Mouse (Mus musculus) activated CD4-positive, CD25-positive, alpha-beta regulatory T cell, adult 4 months (primary cell): ENCODE data around the gene Naf1. TPM values are rescaled to one million over a fixed set of nuclear protein-coding genes. Genes with fewer than 3 reads are reported as not detected.
A peak's percentile ranks its signal among the peaks of the same experiment; 100 is the strongest.

Experiments
- ATAC-seq: one replicate; pipeline ENCODE4 v1.8.0; 2017
- polyA plus RNA-seq, 2 experiments: library from polyadenylated mRNA; unstranded; fragments of 100-300 nt; shearing (Covaris generic); gene quantifications; one replicate each; pipeline ENCODE4 v1.2.1; 2017

Gene Naf1
- 1 to 10 TPM; 1.1 to 1.5 TPM for polyA plus RNA-seq

GRCm38 (mm10) chr8:66860023-66860422 is at the start of gene Naf1:
TSS of gene Naf1 (plus strand) at chr8:66860217.
- peak; percentile 97 for ATAC-seq

- peak; percentile 6 for ATAC-seq
Measured at GRCm38 (mm10) chr8:66860921-66861588, 1.0 kb downstream of the Naf1 start.

- peak; percentile 5 for ATAC-seq
Measured at GRCm38 (mm10) chr8:66861589-66862500, 1.8 kb downstream of the Naf1 start.

GRCm38 (mm10) chr8:66863761-66864160 is 3.7 kb downstream of the Naf1 start:
- ATAC-seq = no peak

- no peak for ATAC-seq
Measured at GRCm38 (mm10) chr8:66865120-66865519, 5.1 kb downstream of the Naf1 start.

GRCm38 (mm10) chr8:66867679-66868078 is 7.7 kb downstream of the Naf1 start:
- no peak for ATAC-seq

- no peak for ATAC-seq
Measured at GRCm38 (mm10) chr8:66869211-66869932, 9.4 kb downstream of the Naf1 start.

- ATAC-seq = no peak
Measured at GRCm38 (mm10) chr8:66883866-66884265, 23.8 kb downstream of the Naf1 start.

GRCm38 (mm10) chr8:66891879-66892278 is 31.9 kb downstream of the Naf1 start:
- ATAC-seq = no peak

GRCm38 (mm10) chr8:66905000-66905399 is 45.0 kb downstream of the Naf1 start:
- no peak for ATAC-seq

GRCm38 (mm10) chr8:66905557-66905956 is 45.5 kb downstream of the Naf1 start:
- no peak for ATAC-seq

- no peak for ATAC-seq
Measured at GRCm38 (mm10) chr8:66906116-66906515, 46.1 kb downstream of the Naf1 start.

- no peak for ATAC-seq
Measured at GRCm38 (mm10) chr8:66910684-66911083, 50.7 kb downstream of the Naf1 start.

GRCm38 (mm10) chr8:66913616-66914536 is 53.9 kb downstream of the Naf1 start:
- peak; percentile 78 for ATAC-seq

- no peak for ATAC-seq
Measured at GRCm38 (mm10) chr8:66916056-66916455, 56.0 kb downstream of the Naf1 start.

GRCm38 (mm10) chr8:66917695-66918467 is 57.9 kb downstream of the Naf1 start:
- ATAC-seq = no peak

- ATAC-seq = no peak
Measured at GRCm38 (mm10) chr8:66918471-66918870, 58.5 kb downstream of the Naf1 start.

- ATAC-seq = no peak
Measured at GRCm38 (mm10) chr8:66933746-66934145, 73.7 kb downstream of the Naf1 start.

- no peak for ATAC-seq
Measured at GRCm38 (mm10) chr8:66936236-66936635, 76.2 kb downstream of the Naf1 start.
